Mouse (Mus musculus): ENCODE results near the gene Cfc1. TPM values are rescaled to one million over a fixed set of nuclear protein-coding genes. Genes with fewer than 3 reads are reported as not detected.

Cfc1 gene
- total and polyA plus RNA-seq, 2 experiments = not detected

DNA sequence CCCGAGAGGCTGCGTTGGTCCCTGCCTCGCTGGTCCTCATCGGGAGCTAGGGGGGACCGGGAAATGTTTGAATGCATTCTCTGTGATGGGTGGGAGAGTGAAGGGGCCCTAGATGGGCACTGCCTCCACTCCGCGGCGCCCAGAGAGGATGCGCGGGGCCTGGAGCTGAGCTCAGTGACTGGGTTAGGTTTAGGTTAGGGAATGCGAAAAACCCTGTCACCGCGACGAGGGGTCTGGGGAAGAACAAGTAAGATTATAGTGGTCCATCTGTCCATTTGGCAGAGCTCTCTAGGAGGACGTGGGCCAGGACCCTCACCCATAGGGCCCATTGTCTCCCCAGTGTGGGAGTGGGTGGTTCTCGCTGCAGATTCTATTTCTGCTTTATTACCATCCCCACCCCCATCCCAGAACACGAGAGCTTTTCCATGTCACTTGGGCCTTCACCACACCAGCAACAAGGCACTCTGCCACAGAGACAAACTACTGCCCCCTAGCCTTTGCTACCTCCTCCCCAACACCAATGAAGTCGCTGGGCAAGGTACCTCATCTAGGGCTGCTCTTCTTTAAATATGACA lies 44.4 kb downstream of the Cfc1 start:
- no peak for DNase-seq (ENCODE audit: extremely low read depth, low read depth, low spot score)
- no peak overlapping the region for H3K4me3 ChIP-seq (ENCODE audit: insufficient read depth, low read depth, low read length)
- H3K27ac ChIP-seq (replicated peaks; ENCODE audit: insufficient read depth, low read depth, low read length) = no peak overlapping the region
- H3K27me3 ChIP-seq (ENCODE audit: control insufficient read depth, insufficient read depth, low read length) = peaks cover 12% of the 10 kb centered on the region
- TF ChIP-seq CTCF (IDR thresholded peaks at IDR 0.05; ENCODE audit: low read depth, low read length) = no peak
- no peak for TF ChIP-seq POLR2A (IDR thresholded peaks at IDR 0.05; ENCODE audit: extremely low read depth, insufficient read depth, low read length)
- no peak overlapping the region for H3K9ac ChIP-seq (ENCODE audit: low read depth, low read length)
- no peaks in the 10 kb centered on the region for H3K79me2 ChIP-seq (ENCODE audit: control insufficient read depth, insufficient read depth, low read length)
- H3K36me3 ChIP-seq (ENCODE audit: control insufficient read depth, insufficient read depth, low read length) = no peaks in the 10 kb centered on the region
- H3K4me1 ChIP-seq (ENCODE audit: control insufficient read depth, insufficient read depth, low read length) = no peaks in the 10 kb centered on the region
- 3% methylated on average over 18 of the region's 18 CpGs for WGBS

GRCm38 (mm10) chr1:34582218-34582617 lies 46.8 kb downstream of the Cfc1 start:
- no peaks in the 10 kb centered on the region for H3K79me2 ChIP-seq (ENCODE audit: control insufficient read depth, insufficient read depth, low read length)
- no peak for TF ChIP-seq POLR2A (IDR thresholded peaks at IDR 0.05; ENCODE audit: extremely low read depth, insufficient read depth, low read length)
- TF ChIP-seq CTCF (IDR thresholded peaks at IDR 0.05; ENCODE audit: low read depth, low read length) = no peak
- H3K4me1 ChIP-seq (ENCODE audit: control insufficient read depth, insufficient read depth, low read length) = no peaks in the 10 kb centered on the region
- no peaks in the 10 kb centered on the region for H3K36me3 ChIP-seq (ENCODE audit: control insufficient read depth, insufficient read depth, low read length)
- H3K4me3 ChIP-seq (ENCODE audit: insufficient read depth, low read depth, low read length) = no peak overlapping the region
- no peak overlapping the region for H3K27ac ChIP-seq (replicated peaks; ENCODE audit: insufficient read depth, low read depth, low read length)
- WGBS = 80% methylated on average over 6 of the region's 6 CpGs
- DNase-seq (ENCODE audit: extremely low read depth, low read depth, low spot score) = no peak
- H3K9ac ChIP-seq (ENCODE audit: low read depth, low read length) = no peak overlapping the region
- H3K27me3 ChIP-seq (ENCODE audit: control insufficient read depth, insufficient read depth, low read length) = peaks cover 12% of the 10 kb centered on the region; the same call in 1 of the 2 replicates

DNA sequence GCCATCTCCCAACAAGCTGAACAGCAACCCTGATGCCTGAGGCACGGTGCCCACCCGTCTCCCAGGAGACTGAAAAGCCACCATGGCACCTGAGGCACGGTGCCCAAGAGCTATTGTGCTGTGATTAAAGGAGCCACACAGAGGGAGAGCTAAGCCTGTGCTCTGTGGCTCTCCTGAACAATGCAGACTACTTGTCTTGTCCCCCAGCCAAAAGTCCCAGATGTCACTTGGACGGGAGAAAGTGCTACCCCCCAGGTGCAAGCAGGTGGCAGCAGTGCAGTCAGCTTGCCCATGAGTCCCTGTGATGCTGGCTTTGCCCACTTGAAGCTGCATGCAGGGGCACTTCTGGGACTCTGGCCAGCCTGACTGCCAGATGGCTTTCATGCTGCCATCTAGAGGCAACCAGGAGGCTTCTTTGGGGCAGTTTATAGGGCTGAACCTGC lies 48.4 kb downstream of the Cfc1 start:
- Histone ChIP-seq H3K4me1 (ENCODE audit: control insufficient read depth, insufficient read depth, low read length) (no peaks in the 10 kb centered on the region), H3K27ac (replicated peaks; ENCODE audit: insufficient read depth, low read depth, low read length) (no peak overlapping the region), H3K36me3 (ENCODE audit: control insufficient read depth, insufficient read depth, low read length) (no peaks in the 10 kb centered on the region), H3K27me3 (ENCODE audit: control insufficient read depth, insufficient read depth, low read length) (peaks cover 12% of the 10 kb centered on the region; the same call in 1 of the 2 replicates), H3K79me2 (ENCODE audit: control insufficient read depth, insufficient read depth, low read length) (no peaks in the 10 kb centered on the region), H3K4me3 (ENCODE audit: insufficient read depth, low read depth, low read length) (no peak overlapping the region), H3K9ac (ENCODE audit: low read depth, low read length) (no peak overlapping the region)
- DNase-seq (ENCODE audit: extremely low read depth, low read depth, low spot score) = no peak
- TF ChIP-seq POLR2A (IDR thresholded peaks at IDR 0.05; ENCODE audit: extremely low read depth, insufficient read depth, low read length) (no peak), CTCF (IDR thresholded peaks at IDR 0.05; ENCODE audit: low read depth, low read length) (no peak)
- 20% methylated on average over 4 of the region's 4 CpGs for WGBS

DNA sequence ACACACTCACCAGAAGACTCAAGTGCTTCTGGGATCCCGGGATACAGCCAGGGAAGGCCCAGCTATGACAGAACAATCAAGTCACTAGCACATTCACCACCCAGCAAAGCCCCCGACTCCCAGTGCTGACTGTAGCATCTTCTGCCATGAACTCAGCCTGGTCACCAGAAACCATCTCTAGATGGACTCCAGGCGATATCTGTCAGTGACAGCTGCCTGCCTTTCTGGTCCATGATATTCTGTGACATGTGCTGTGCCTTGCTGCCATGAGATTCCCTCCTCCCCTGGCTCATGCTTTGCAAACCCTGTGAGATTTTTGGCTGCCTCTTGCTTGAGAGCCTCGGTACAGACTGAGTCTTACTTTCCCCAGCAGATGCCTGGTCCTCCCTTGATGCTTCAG lies 49.3 kb downstream of the Cfc1 start:
- Histone ChIP-seq H3K4me3 (ENCODE audit: insufficient read depth, low read depth, low read length) (no peak overlapping the region), H3K27me3 (ENCODE audit: control insufficient read depth, insufficient read depth, low read length) (peaks cover 6% of the 10 kb centered on the region; the same call in 1 of the 2 replicates), H3K4me1 (ENCODE audit: control insufficient read depth, insufficient read depth, low read length) (no peaks in the 10 kb centered on the region), H3K36me3 (ENCODE audit: control insufficient read depth, insufficient read depth, low read length) (no peaks in the 10 kb centered on the region), H3K9ac (ENCODE audit: low read depth, low read length) (no peak overlapping the region), H3K79me2 (ENCODE audit: control insufficient read depth, insufficient read depth, low read length) (no peaks in the 10 kb centered on the region), H3K27ac (replicated peaks; ENCODE audit: insufficient read depth, low read depth, low read length) (no peak overlapping the region)
- no peak for DNase-seq (ENCODE audit: extremely low read depth, low read depth, low spot score)
- no peak for TF ChIP-seq POLR2A (IDR thresholded peaks at IDR 0.05; ENCODE audit: extremely low read depth, insufficient read depth, low read length)
- TF ChIP-seq CTCF (IDR thresholded peaks at IDR 0.05; ENCODE audit: low read depth, low read length) = no peak
- WGBS = 69% methylated on average over 4 of the region's 4 CpGs

DNA sequence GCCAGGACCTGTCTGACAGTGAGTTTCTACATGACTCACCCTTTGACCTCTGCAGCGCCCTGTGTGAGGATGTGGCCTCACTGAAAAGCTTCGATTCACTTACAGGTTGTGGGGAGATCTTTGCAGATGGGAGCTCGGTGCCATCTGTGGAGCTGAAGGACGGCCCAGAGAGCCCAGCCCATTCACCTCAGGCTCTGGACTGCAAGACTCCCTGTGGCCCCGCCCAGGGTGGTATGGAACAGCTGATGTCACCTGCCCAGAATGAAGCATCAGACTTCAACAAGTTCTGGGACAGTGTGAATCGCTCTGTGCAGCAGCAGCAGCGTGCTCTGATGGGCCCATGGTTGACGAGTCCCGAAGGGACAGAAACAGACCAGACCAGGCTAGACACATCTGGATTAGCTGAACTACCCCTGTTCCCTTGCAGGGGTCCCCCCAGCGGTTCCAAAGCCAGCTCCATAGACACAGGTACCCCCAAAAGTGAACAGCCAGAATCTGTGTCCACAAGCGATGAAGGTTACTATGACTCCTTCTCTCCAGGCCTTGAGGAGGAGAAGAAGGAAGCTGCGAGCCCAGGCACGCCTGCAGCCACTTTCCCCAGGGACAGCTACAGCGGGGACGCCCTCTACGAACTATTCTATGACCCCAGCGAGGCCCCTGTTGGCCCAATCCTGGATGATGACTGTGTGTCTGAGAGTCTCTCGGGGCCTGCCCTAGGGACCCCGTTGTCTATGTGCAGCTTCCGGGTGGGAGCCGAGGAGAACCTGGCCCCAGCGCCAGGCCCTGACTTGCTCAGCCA lies 52.0 kb downstream of the Cfc1 start:
- WGBS = 78% methylated on average over 22 of the region's 22 CpGs

More for the DNA sequence above, 52.0 kb downstream of the Cfc1 start:
- Histone ChIP-seq H3K79me2 (ENCODE audit: control insufficient read depth, insufficient read depth, low read length) (no peaks in the 10 kb centered on the region), H3K36me3 (ENCODE audit: control insufficient read depth, insufficient read depth, low read length) (no peaks in the 10 kb centered on the region), H3K4me1 (ENCODE audit: control insufficient read depth, insufficient read depth, low read length) (no peaks in the 10 kb centered on the region), H3K27ac (replicated peaks; ENCODE audit: insufficient read depth, low read depth, low read length) (no peak overlapping the region), H3K27me3 (ENCODE audit: control insufficient read depth, insufficient read depth, low read length) (no peaks in the 10 kb centered on the region), H3K4me3 (ENCODE audit: insufficient read depth, low read depth, low read length) (no peak overlapping the region), H3K9ac (ENCODE audit: low read depth, low read length) (no peak overlapping the region)
- no peak for DNase-seq (ENCODE audit: extremely low read depth, low read depth, low spot score)
- TF ChIP-seq POLR2A (IDR thresholded peaks at IDR 0.05; ENCODE audit: extremely low read depth, insufficient read depth, low read length) = no peak
- TF ChIP-seq CTCF (IDR thresholded peaks at IDR 0.05; ENCODE audit: low read depth, low read length) = no peak

Other genes starting within 250 kb of the Cfc1 start
- 12.1 and 13.5 TPM in 2 replicates for gene Ccdc115, start 96.0 kb upstream of the Cfc1 start, total RNA-seq (2014; rRNA removed)
- gene Ccdc115, start 96.0 kb upstream of the Cfc1 start, polyA plus RNA-seq (2012; rRNA removed) = 10.7 and 12.9 TPM in 2 replicates
- gene Imp4, start 95.8 kb upstream of the Cfc1 start, total RNA-seq (2014; rRNA removed) = 11.2 and 17.0 TPM in 2 replicates
- 32.1 and 36.2 TPM in 2 replicates for gene Imp4, start 95.8 kb upstream of the Cfc1 start, polyA plus RNA-seq (2012; rRNA removed)
- gene Ptpn18, start 75.9 kb upstream of the Cfc1 start, total RNA-seq (2014; rRNA removed) = 9.6 and 9.9 TPM in 2 replicates
- 13.5 and 25.4 TPM in 2 replicates for gene Ptpn18, start 75.9 kb upstream of the Cfc1 start, polyA plus RNA-seq (2012; rRNA removed)
- gene Prss39, start 37.2 kb upstream of the Cfc1 start, total RNA-seq (2014; rRNA removed) = not detected in 2 replicates
- gene Prss39, start 37.2 kb upstream of the Cfc1 start, polyA plus RNA-seq (2012; rRNA removed) = not detected in 2 replicates
- not detected in 2 replicates for gene Prss40, start 25.3 kb downstream of the Cfc1 start, total RNA-seq (2014; rRNA removed)
- not detected in 2 replicates for gene Prss40, start 25.3 kb downstream of the Cfc1 start, polyA plus RNA-seq (2012; rRNA removed)
- not detected in 2 replicates for gene Amer3, start 44.0 kb downstream of the Cfc1 start, total RNA-seq (2014; rRNA removed)
- gene Amer3, start 44.0 kb downstream of the Cfc1 start, polyA plus RNA-seq (2012; rRNA removed) = not detected in 2 replicates